Mouse (Mus musculus) central nervous system, embryonic 18 days (tissue): Measurements from ENCODE around the gene Vmn1r198. TPM values are rescaled to one million over a fixed set of nuclear protein-coding genes. Genes with fewer than 3 reads are reported as not detected.

Source experiments
- polyA plus RNA-seq: library from polyadenylated mRNA; depleted of rRNA; stranded (reverse); fragments of >200 nt; gene quantifications from 2 replicates; pipeline ENCODE4 v1.2.3, GENCODE M21; 2012; rRNA removed

Gene Vmn1r198
- polyA plus RNA-seq = not detected in 2 replicates

DNA sequence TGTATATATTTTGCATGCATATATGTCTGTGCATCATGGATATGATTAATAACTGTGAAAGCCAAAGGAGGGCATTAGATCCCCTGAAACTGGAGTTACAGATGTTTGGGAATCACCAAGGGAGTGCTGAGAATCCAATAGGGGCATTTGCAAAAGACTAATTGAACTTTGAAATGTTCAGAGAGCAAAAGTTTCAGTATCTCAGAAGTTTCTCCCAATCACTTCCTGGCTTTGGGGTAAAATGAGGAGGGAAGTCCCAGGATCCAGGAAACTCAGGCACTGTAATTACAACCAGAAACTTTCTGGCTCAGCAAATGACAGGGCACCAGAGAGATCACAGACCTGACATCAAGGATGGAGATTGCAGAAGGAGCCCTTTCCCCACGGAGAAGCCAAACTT, at the start of gene Vmn1r198:
Gene Vmn1r198, plus strand, starts transcription at position 301 of the 400 bp plus-strand sequence.

DNA sequence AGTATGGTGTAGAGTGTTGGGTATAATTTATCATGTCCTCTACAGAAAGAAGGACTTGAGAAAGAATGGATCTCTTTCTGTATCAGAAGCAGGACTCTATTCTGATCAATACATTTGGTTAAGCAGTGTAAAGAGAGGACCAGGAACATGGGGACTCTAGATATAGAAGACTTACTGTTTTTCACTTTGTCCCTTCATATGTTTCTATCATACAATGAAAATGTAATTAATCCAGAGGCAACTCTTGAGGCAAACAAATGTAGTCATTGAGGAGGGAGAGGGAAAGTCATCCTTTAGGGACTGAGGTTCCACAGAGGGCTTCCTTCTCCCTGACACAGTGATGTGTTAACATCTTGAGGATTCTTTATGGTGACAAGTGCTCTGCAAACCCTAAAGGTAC, 25.9 kb upstream of the Vmn1r198 start, which contains the start of gene Vmn1r197:
Gene Vmn1r197, plus strand, starts transcription at position 301 of the 400 bp plus-strand sequence.

DNA sequence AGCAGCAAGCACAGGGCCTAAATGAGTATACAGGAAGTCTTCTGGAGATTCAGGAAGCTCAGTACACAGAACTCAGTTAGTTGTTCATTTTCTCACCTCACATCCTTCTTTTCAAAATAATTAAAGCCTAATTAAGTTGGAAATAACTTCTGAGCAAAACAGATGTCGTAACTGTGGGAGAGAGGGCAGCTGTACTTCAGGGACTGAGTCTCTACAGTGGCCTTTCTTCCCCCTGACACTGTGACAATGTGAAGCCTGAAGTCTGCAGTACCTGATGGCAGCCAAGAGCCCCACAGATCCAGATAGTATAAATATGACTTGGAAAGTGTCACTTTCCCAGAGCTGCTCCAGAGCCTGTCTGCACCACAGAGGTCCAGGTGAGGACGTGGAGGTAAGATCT, 29.4 kb downstream of the Vmn1r198 start, which contains the start of gene Vmn1r199:
Gene Vmn1r199, plus strand, starts transcription at position 301 of the 400 bp plus-strand sequence.

DNA sequence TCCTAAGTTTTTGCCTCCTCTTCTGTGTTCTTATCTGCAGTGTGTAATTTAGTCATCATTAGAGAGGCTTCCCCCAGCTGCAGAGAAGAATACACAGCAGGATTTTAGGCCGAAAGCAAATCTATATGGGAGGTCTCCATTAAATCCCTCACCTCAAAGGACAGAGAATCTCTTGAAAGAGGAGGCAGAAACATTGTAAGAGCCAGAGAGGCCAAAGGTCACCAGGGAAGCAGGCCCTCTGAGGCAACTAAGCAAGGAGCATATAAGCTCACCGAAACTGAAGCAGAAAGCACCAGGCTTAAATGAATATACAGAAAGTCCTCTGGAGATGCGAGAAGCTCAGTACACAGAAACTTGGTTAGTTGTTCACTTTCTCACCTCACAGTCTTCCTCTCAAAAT, 39.9 kb downstream of the Vmn1r198 start, which contains the start of gene Vmn1r200:
Gene Vmn1r200, plus strand, starts transcription at position 301 of the 400 bp plus-strand sequence.

Other genes with a start within 250 kb of the Vmn1r198 start
- gene Vmn1r189, start 244.5 kb upstream of the Vmn1r198 start, polyA plus RNA-seq = not detected in 2 replicates
- not detected in 2 replicates for gene Vmn1r191, start 166.4 kb upstream of the Vmn1r198 start, polyA plus RNA-seq
- gene Vmn1r192, start 159.2 kb upstream of the Vmn1r198 start, polyA plus RNA-seq = not detected in 2 replicates
- gene Vmn1r193, start 127.2 kb upstream of the Vmn1r198 start, polyA plus RNA-seq = not detected in 2 replicates
- gene Vmn1r194, start 106.1 kb upstream of the Vmn1r198 start, polyA plus RNA-seq = not detected in 2 replicates
- not detected in 2 replicates for gene Vmn1r195, start 79.8 kb upstream of the Vmn1r198 start, polyA plus RNA-seq
- not detected in 2 replicates for gene Vmn1r196, start 60.4 kb upstream of the Vmn1r198 start, polyA plus RNA-seq
- gene Vmn1r197, start 25.8 kb upstream of the Vmn1r198 start, polyA plus RNA-seq = not detected in 2 replicates
- gene Vmn1r199, start 29.5 kb downstream of the Vmn1r198 start, polyA plus RNA-seq = not detected in 2 replicates
- gene Vmn1r200, start 40.0 kb downstream of the Vmn1r198 start, polyA plus RNA-seq = 0.05 TPM in 2 replicates
- gene Vmn1r201, start 121.6 kb downstream of the Vmn1r198 start, polyA plus RNA-seq = not detected in 2 replicates
- 0.01 TPM in 1 of 2 replicates, not detected in the other for gene Vmn1r202, start 155.0 kb downstream of the Vmn1r198 start, polyA plus RNA-seq
- not detected in 2 replicates for gene Vmn1r203, start 167.8 kb downstream of the Vmn1r198 start, polyA plus RNA-seq
- gene Vmn1r204, start 202.8 kb downstream of the Vmn1r198 start, polyA plus RNA-seq = not detected in 2 replicates
- not detected in 2 replicates for gene Vmn1r205, start 242.6 kb downstream of the Vmn1r198 start, polyA plus RNA-seq